Mouse (Mus musculus) small intestine, adult 2 months (tissue): ENCODE results near the gene Cdk5rap1. TPM values are rescaled to one million over a fixed set of nuclear protein-coding genes. Genes with fewer than 3 reads are reported as not detected.

ENCODE experiments used
- H3K27ac ChIP-seq: fragments of 200-500 bp; 2 replicates; pipeline ENCODE4 v1.5.1; 2012; ENCODE audit warnings: low read depth, low read length, control low read depth, inconsistent platforms; ENCODE audit not compliant: insufficient read depth
- H3K27me3 ChIP-seq: fragments of 200-500 bp; 2 replicates; pipeline ENCODE4 v1.6.1; 2012; ENCODE audit warnings: mild to moderate bottlenecking, moderate library complexity, low read length, inconsistent platforms; ENCODE audit not compliant: control insufficient read depth, insufficient read depth
- H3K36me3 ChIP-seq: fragments of 200-500 bp; 2 replicates; pipeline ENCODE4 v1.6.1; 2012; ENCODE audit warnings: mild to moderate bottlenecking, low read length, control low read depth, inconsistent platforms; ENCODE audit not compliant: control insufficient read depth, insufficient read depth
- H3K4me1 ChIP-seq: fragments of 200-500 bp; 2 replicates; pipeline ENCODE4 v1.6.1; 2012; ENCODE audit warnings: low read length, inconsistent platforms, mixed read lengths; ENCODE audit not compliant: control insufficient read depth, insufficient read depth, insufficient read length
- H3K4me3 ChIP-seq: fragments of 200-500 bp; 2 replicates; pipeline ENCODE4 v1.5.1; 2012; ENCODE audit warnings: low read depth, mild to moderate bottlenecking, control low read depth, inconsistent platforms, low read length, moderate library complexity
- CTCF ChIP-seq: fragments of 200-500 bp; IDR thresholded peaks from 2 replicates; pipeline ENCODE4 v1.5.1; 2012; ENCODE audit warnings: low read depth, mild to moderate bottlenecking, control low read depth, inconsistent platforms, low read length, moderate library complexity, mixed read lengths; ENCODE audit not compliant: insufficient replicate concordance, insufficient read length; ENCODE audit errors: extremely low read depth
- POLR2A ChIP-seq: fragments of 200-500 bp; IDR thresholded peaks from 2 replicates; pipeline ENCODE4 v1.6.1; 2012; ENCODE audit warnings: low read depth, mild to moderate bottlenecking, control low read depth, inconsistent platforms, low read length, moderate library complexity
- WGBS: fragments of 180-500 bp; shearing (Covaris S2); methylation state at CpG from one replicate; pipeline ENCODE4 v1.1.7; 2018; 5-methylcytosine and 5-hydroxymethylcytosine counted together
- polyA plus RNA-seq: library from polyadenylated mRNA; depleted of rRNA; stranded (reverse); fragments of >200 nt; gene quantifications from 2 replicates; pipeline ENCODE4 v1.2.3, GENCODE M21; 2012

The Cdk5rap1 gene
- polyA plus RNA-seq, 1 experiment: 5.4 TPM

GRCm38 (mm10) chr2:154412018-154412666, 39.3 kb upstream of the Cdk5rap1 start:
- Histone ChIP-seq H3K4me3 (no peak overlapping the region), H3K27me3 (no peaks in the 10 kb centered on the region), H3K36me3 (no peaks in the 10 kb centered on the region), H3K4me1 (peaks cover 4% of the 10 kb centered on the region; the same call in 1 of the 2 replicates), H3K27ac (no peak overlapping the region)
- WGBS: 67% methylated on average over 7 of the region's 7 CpGs
- TF ChIP-seq CTCF: no peak
- no peak for TF ChIP-seq POLR2A

- Histone ChIP-seq H3K36me3 (no peaks in the 10 kb centered on the region), H3K4me1 (peaks cover 4% of the 10 kb centered on the region; the same call in 1 of the 2 replicates), H3K27ac (no peak overlapping the region), H3K27me3 (no peaks in the 10 kb centered on the region), H3K4me3 (no peak overlapping the region)
- TF ChIP-seq POLR2A (no peak), CTCF (no peak)
- 39% methylated on average over 2 of the region's 2 CpGs for WGBS
Measured at GRCm38 (mm10) chr2:154410355-154410754, 37.5 kb upstream of the Cdk5rap1 start.

- Histone ChIP-seq H3K4me3 (peak within 1 kb of the TSS; percentile 74), H3K4me1 (peaks cover 4% of the 10 kb centered on the region; the same call in 1 of the 2 replicates), H3K36me3 (no peaks in the 10 kb centered on the region), H3K27ac (0 out of 2 replicates have a peak within 1 kb of the TSS, but pooled peaks have one; percentile 5), H3K27me3 (no peaks in the 10 kb centered on the region)
- WGBS: 3% methylated on average over 77 of the region's 84 CpGs
- TF ChIP-seq POLR2A (peak; percentile 85), CTCF (no peak)
Measured at GRCm38 (mm10) chr2:154407643-154408445, 35.0 kb upstream of the Cdk5rap1 start, which contains the start of gene Snta1. Snta1 (minus strand) TSS chr2:154408099.

- no peaks in the 10 kb centered on the region for H3K27me3 ChIP-seq
- 0 out of 2 replicates have a peak overlapping the region, but pooled peaks have one; percentile 5 for H3K27ac ChIP-seq
- peaks cover 4% of the 10 kb centered on the region; the same call in 1 of the 2 replicates for H3K4me1 ChIP-seq
- WGBS: 45% methylated on average over 11 of the region's 11 CpGs
- H3K4me3 ChIP-seq: peak overlapping the region; percentile 74
- no peak for TF ChIP-seq POLR2A
- 0 out of 2 replicates have a peak, but pooled peaks have one; percentile 5 for TF ChIP-seq CTCF
- H3K36me3 ChIP-seq: no peaks in the 10 kb centered on the region
Measured at GRCm38 (mm10) chr2:154407063-154407642, 34.3 kb upstream of the Cdk5rap1 start.

- TF ChIP-seq CTCF: no peak
- Histone ChIP-seq H3K4me1 (peaks cover 4% of the 10 kb centered on the region; the same call in 1 of the 2 replicates), H3K27ac (no peak overlapping the region), H3K36me3 (no peaks in the 10 kb centered on the region; the same call in 1 of the 2 replicates), H3K27me3 (no peaks in the 10 kb centered on the region), H3K4me3 (no peak overlapping the region)
- WGBS: 78% methylated on average over 5 of the region's 5 CpGs
Measured at GRCm38 (mm10) chr2:154405447-154405994, 32.7 kb upstream of the Cdk5rap1 start.

GRCm38 (mm10) chr2:154402811-154403210, 30.0 kb upstream of the Cdk5rap1 start:
- WGBS: 9% methylated on average over 7 of the region's 7 CpGs
- Histone ChIP-seq H3K27me3 (no peaks in the 10 kb centered on the region), H3K27ac (no peak overlapping the region), H3K4me1 (no peaks in the 10 kb centered on the region), H3K4me3 (no peak overlapping the region), H3K36me3 (peaks cover 3% of the 10 kb centered on the region; the same call in 1 of the 2 replicates)
- TF ChIP-seq CTCF (0 out of 2 replicates have a peak, but pooled peaks have one; percentile 11), POLR2A (no peak)

- TF ChIP-seq CTCF: no peak
- TF ChIP-seq POLR2A: no peak
- no peak overlapping the region for H3K27ac ChIP-seq
- H3K27me3 ChIP-seq: no peaks in the 10 kb centered on the region
- H3K36me3 ChIP-seq: peaks cover 3% of the 10 kb centered on the region; the same call in 1 of the 2 replicates
- H3K4me3 ChIP-seq: no peak overlapping the region
- 41% methylated on average over 1 of the region's 1 CpGs for WGBS
- no peaks in the 10 kb centered on the region for H3K4me1 ChIP-seq
Measured at GRCm38 (mm10) chr2:154401976-154402375, 29.2 kb upstream of the Cdk5rap1 start.
